Mouse (Mus musculus): Measurements from ENCODE around the gene Yeats2. TPM values are rescaled to one million over a fixed set of nuclear protein-coding genes. Genes with fewer than 3 reads are reported as not detected.

Gene Yeats2
- polyA plus RNA-seq, 1 experiment = 9.6 TPM

GRCm38 (mm10) chr16:20169471-20170106, 28.7 kb downstream of the Yeats2 start:
- Histone ChIP-seq H3K79me3 (ENCODE audit: low read depth) (peaks cover 2% of the 10 kb centered on the region), H3K79me2 (ENCODE audit: control insufficient read depth, insufficient read depth) (no peaks in the 10 kb centered on the region), H3ac (ENCODE audit: control insufficient read depth, insufficient read length, low read depth) (no peak overlapping the region), H3K27me3 (ENCODE audit: control insufficient read depth, insufficient read depth, insufficient read length) (no peaks in the 10 kb centered on the region), H3K36me3 (ENCODE audit: control insufficient read depth, insufficient read depth) (peaks cover 74% of the 10 kb centered on the region), H3K4me3 (ENCODE audit: insufficient read depth, poor library complexity, severe bottlenecking) (no peak overlapping the region)
- TF ChIP-seq CEBPB (IDR thresholded peaks at IDR 0.05; ENCODE audit: low read depth) (no peak), USF1 (IDR thresholded peaks at IDR 0.05; ENCODE audit: low read depth) (no peak), MYOD1 (IDR thresholded peaks at IDR 0.05; ENCODE audit: control insufficient read depth, insufficient read length, low read depth) (no peak), MYOG (IDR thresholded peaks at IDR 0.05; ENCODE audit: control insufficient read depth, extremely low read depth, insufficient read length) (no peak), MAX (IDR thresholded peaks at IDR 0.05) (no peak), CTCF (IDR thresholded peaks at IDR 0.05; ENCODE audit: control insufficient read depth, insufficient read depth, insufficient read length) (no peak), FOSL1 (IDR thresholded peaks at IDR 0.05; ENCODE audit: insufficient read depth, low read length, poor library complexity, severe bottlenecking) (no peak)

- Histone ChIP-seq H3K36me3 (ENCODE audit: control insufficient read depth, insufficient read depth) (peaks cover 43% of the 10 kb centered on the region), H3K27me3 (ENCODE audit: control insufficient read depth, insufficient read depth, insufficient read length) (no peaks in the 10 kb centered on the region), H3K79me2 (ENCODE audit: control insufficient read depth, insufficient read depth) (no peaks in the 10 kb centered on the region), H3K79me3 (ENCODE audit: low read depth) (no peaks in the 10 kb centered on the region), H3K4me3 (ENCODE audit: insufficient read depth, poor library complexity, severe bottlenecking) (no peak overlapping the region), H3ac (ENCODE audit: control insufficient read depth, insufficient read length, low read depth) (no peak overlapping the region)
- no peak for TF ChIP-seq MYOD1 (IDR thresholded peaks at IDR 0.05; ENCODE audit: control insufficient read depth, insufficient read length, low read depth)
- TF ChIP-seq CEBPB (IDR thresholded peaks at IDR 0.05; ENCODE audit: low read depth) = no peak
- no peak for TF ChIP-seq FOSL1 (IDR thresholded peaks at IDR 0.05; ENCODE audit: insufficient read depth, low read length, poor library complexity, severe bottlenecking)
- no peak for TF ChIP-seq MYOG (IDR thresholded peaks at IDR 0.05; ENCODE audit: control insufficient read depth, extremely low read depth, insufficient read length)
- TF ChIP-seq CTCF (IDR thresholded peaks at IDR 0.05; ENCODE audit: control insufficient read depth, insufficient read depth, insufficient read length) = no peak
- TF ChIP-seq MAX (IDR thresholded peaks at IDR 0.05) = no peak
- TF ChIP-seq USF1 (IDR thresholded peaks at IDR 0.05; ENCODE audit: low read depth) = no peak
These were observed 38.7 kb downstream of the Yeats2 start for GRCm38 (mm10) chr16:20179406-20180175.

GRCm38 (mm10) chr16:20185368-20185767, 44.5 kb downstream of the Yeats2 start:
- peak; percentile 31 for TF ChIP-seq CTCF (IDR thresholded peaks at IDR 0.05; ENCODE audit: control insufficient read depth, insufficient read depth, insufficient read length)
- TF ChIP-seq CEBPB (IDR thresholded peaks at IDR 0.05; ENCODE audit: low read depth) = no peak
- no peak overlapping the region for H3ac ChIP-seq (ENCODE audit: control insufficient read depth, insufficient read length, low read depth)
- peaks cover 56% of the 10 kb centered on the region for H3K36me3 ChIP-seq (ENCODE audit: control insufficient read depth, insufficient read depth)
- no peaks in the 10 kb centered on the region for H3K27me3 ChIP-seq (ENCODE audit: control insufficient read depth, insufficient read depth, insufficient read length)
- H3K4me3 ChIP-seq (ENCODE audit: insufficient read depth, poor library complexity, severe bottlenecking) = no peak overlapping the region
- no peaks in the 10 kb centered on the region for H3K79me3 ChIP-seq (ENCODE audit: low read depth)
- H3K79me2 ChIP-seq (ENCODE audit: control insufficient read depth, insufficient read depth) = no peaks in the 10 kb centered on the region

GRCm38 (mm10) chr16:20191161-20191882, 50.5 kb downstream of the Yeats2 start:
- Histone ChIP-seq H3K4me3 (ENCODE audit: insufficient read depth, poor library complexity, severe bottlenecking) (no peak overlapping the region), H3K79me3 (ENCODE audit: low read depth) (no peaks in the 10 kb centered on the region), H3ac (ENCODE audit: control insufficient read depth, insufficient read length, low read depth) (no peak overlapping the region), H3K36me3 (ENCODE audit: control insufficient read depth, insufficient read depth) (peaks cover 80% of the 10 kb centered on the region), H3K27me3 (ENCODE audit: control insufficient read depth, insufficient read depth, insufficient read length) (no peaks in the 10 kb centered on the region), H3K79me2 (ENCODE audit: control insufficient read depth, insufficient read depth) (no peaks in the 10 kb centered on the region)
- TF ChIP-seq MYOG (IDR thresholded peaks at IDR 0.05; ENCODE audit: control insufficient read depth, extremely low read depth, insufficient read length) (no peak), CTCF (IDR thresholded peaks at IDR 0.05; ENCODE audit: control insufficient read depth, insufficient read depth, insufficient read length) (no peak), MAX (IDR thresholded peaks at IDR 0.05) (no peak), CEBPB (IDR thresholded peaks at IDR 0.05; ENCODE audit: low read depth) (no peak), FOSL1 (IDR thresholded peaks at IDR 0.05; ENCODE audit: insufficient read depth, low read length, poor library complexity, severe bottlenecking) (no peak), MYOD1 (IDR thresholded peaks at IDR 0.05; ENCODE audit: control insufficient read depth, insufficient read length, low read depth) (no peak), USF1 (IDR thresholded peaks at IDR 0.05; ENCODE audit: low read depth) (no peak)

GRCm38 (mm10) chr16:20192043-20192442, 51.2 kb downstream of the Yeats2 start:
- TF ChIP-seq MYOD1 (IDR thresholded peaks at IDR 0.05; ENCODE audit: control insufficient read depth, insufficient read length, low read depth) (no peak), USF1 (IDR thresholded peaks at IDR 0.05; ENCODE audit: low read depth) (no peak), CEBPB (IDR thresholded peaks at IDR 0.05; ENCODE audit: low read depth) (no peak), MYOG (IDR thresholded peaks at IDR 0.05; ENCODE audit: control insufficient read depth, extremely low read depth, insufficient read length) (no peak), FOSL1 (IDR thresholded peaks at IDR 0.05; ENCODE audit: insufficient read depth, low read length, poor library complexity, severe bottlenecking) (no peak)
- Histone ChIP-seq H3K4me3 (ENCODE audit: insufficient read depth, poor library complexity, severe bottlenecking) (no peak overlapping the region), H3K36me3 (ENCODE audit: control insufficient read depth, insufficient read depth) (peaks cover 80% of the 10 kb centered on the region), H3ac (ENCODE audit: control insufficient read depth, insufficient read length, low read depth) (no peak overlapping the region), H3K27me3 (ENCODE audit: control insufficient read depth, insufficient read depth, insufficient read length) (no peaks in the 10 kb centered on the region), H3K79me3 (ENCODE audit: low read depth) (no peaks in the 10 kb centered on the region), H3K79me2 (ENCODE audit: control insufficient read depth, insufficient read depth) (no peaks in the 10 kb centered on the region)
